Mouse (Mus musculus): ENCODE results near the gene Usp29. TPM values are rescaled to one million over a fixed set of nuclear protein-coding genes. Genes with fewer than 3 reads are reported as not detected.

The Usp29 gene
- polyA plus RNA-seq, 1 experiment = 17.8 TPM

DNA sequence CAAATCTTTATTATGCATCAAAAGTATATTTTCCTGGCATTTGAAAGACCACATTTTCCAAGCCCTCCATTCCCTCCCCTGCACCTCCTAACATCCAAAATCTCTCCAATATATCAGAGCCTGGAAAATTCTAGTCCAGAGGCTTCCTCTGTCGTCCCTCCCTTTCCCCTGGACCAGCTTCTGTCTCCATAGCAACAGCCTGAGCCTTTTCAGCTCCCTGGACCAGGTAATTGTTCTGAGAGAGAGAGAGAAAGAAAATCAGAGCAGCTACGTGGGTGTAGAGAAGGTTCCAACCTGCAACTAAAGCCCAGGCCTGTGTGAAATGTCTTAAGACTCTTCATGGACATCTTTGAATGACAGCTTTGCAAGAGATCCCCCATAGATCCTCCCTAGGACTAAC, 98.8 kb downstream of the Usp29 start:
- no peak for TF ChIP-seq CTCF (IDR thresholded peaks at IDR 0.05; ENCODE audit: borderline replicate concordance, insufficient read depth, low read depth, low read length)
- TF ChIP-seq POLR2A (IDR thresholded peaks at IDR 0.05; ENCODE audit: borderline replicate concordance, insufficient read depth, low read length) = no peak
- 35% methylated on average over 2 of the region's 2 CpGs for WGBS
- Histone ChIP-seq H3K4me1 (ENCODE audit: control insufficient read depth, insufficient read depth, low read length) (peaks cover 3% of the 10 kb centered on the region; the same call in 1 of the 2 replicates), H3K4me3 (replicated peaks; ENCODE audit: insufficient read depth, low read depth, low read length) (no peak overlapping the region), H3K27ac (ENCODE audit: insufficient read depth, low read length) (no peak overlapping the region), H3K27me3 (ENCODE audit: control insufficient read depth, insufficient read depth, low read length) (no peaks in the 10 kb centered on the region)
- DNase-seq = no peak

DNA sequence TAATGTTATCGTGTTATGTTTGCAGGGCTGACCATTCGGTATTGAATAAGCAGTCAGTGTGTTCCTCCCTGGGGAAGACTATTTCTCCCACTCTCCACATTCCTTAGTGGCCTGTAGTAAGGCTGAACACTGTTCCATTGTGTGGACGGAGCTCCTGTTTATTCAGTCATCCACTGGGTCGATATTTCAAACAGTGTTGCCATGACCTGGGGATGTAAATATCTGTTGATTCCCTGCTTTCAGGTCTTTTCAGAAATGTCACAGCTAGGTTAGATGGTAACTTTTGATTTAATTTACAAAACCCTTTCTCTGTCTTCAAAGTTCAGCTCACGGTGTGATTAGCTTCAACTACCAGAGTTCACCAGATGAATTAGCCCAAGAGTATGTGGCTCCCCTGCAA, 104.6 kb downstream of the Usp29 start:
- peaks cover 3% of the 10 kb centered on the region; the same call in 1 of the 2 replicates for H3K4me1 ChIP-seq (ENCODE audit: control insufficient read depth, insufficient read depth, low read length)
- WGBS = 73% methylated on average over 5 of the region's 5 CpGs
- no peak for DNase-seq
- H3K4me3 ChIP-seq (replicated peaks; ENCODE audit: insufficient read depth, low read depth, low read length) = no peak overlapping the region
- TF ChIP-seq POLR2A (IDR thresholded peaks at IDR 0.05; ENCODE audit: borderline replicate concordance, insufficient read depth, low read length) = no peak
- TF ChIP-seq CTCF (IDR thresholded peaks at IDR 0.05; ENCODE audit: borderline replicate concordance, insufficient read depth, low read depth, low read length) = no peak
- H3K27me3 ChIP-seq (ENCODE audit: control insufficient read depth, insufficient read depth, low read length) = no peaks in the 10 kb centered on the region
- H3K27ac ChIP-seq (ENCODE audit: insufficient read depth, low read length) = no peak overlapping the region

DNA sequence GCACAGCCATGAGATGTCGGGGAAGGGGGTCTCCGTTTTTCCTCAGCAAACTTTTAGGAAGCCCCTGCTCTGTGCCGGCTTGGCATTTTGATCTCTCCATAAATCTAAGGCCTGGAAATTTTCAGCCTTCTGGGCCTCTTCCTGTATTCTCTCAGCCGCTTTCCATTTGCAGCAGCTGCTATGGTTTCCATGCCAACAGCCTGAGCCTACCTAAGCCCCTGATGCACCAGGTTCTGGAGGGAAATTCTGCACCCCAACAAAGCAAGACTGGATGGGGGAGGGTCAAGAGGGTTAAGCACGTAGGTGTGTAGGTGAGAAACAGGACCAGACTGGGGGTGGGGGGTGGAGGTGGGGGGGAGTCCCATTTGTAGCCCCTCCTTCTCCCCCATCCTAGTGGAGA, 105.0 kb downstream of the Usp29 start:
- Histone ChIP-seq H3K27ac (ENCODE audit: insufficient read depth, low read length) (no peak overlapping the region), H3K4me3 (replicated peaks; ENCODE audit: insufficient read depth, low read depth, low read length) (no peak overlapping the region), H3K4me1 (ENCODE audit: control insufficient read depth, insufficient read depth, low read length) (peaks cover 3% of the 10 kb centered on the region; the same call in 1 of the 2 replicates), H3K27me3 (ENCODE audit: control insufficient read depth, insufficient read depth, low read length) (no peaks in the 10 kb centered on the region)
- 39% methylated on average over 5 of the region's 5 CpGs for WGBS
- TF ChIP-seq POLR2A (IDR thresholded peaks at IDR 0.05; ENCODE audit: borderline replicate concordance, insufficient read depth, low read length) (no peak), CTCF (IDR thresholded peaks at IDR 0.05; ENCODE audit: borderline replicate concordance, insufficient read depth, low read depth, low read length) (no peak)
- DNase-seq = no peak

GRCm38 (mm10) chr7:6837297-6837925, 107.0 kb downstream of the Usp29 start:
- Histone ChIP-seq H3K4me3 (replicated peaks; ENCODE audit: insufficient read depth, low read depth, low read length) (no peak overlapping the region), H3K4me1 (ENCODE audit: control insufficient read depth, insufficient read depth, low read length) (peaks cover 6% of the 10 kb centered on the region; the same call in 1 of the 2 replicates), H3K27ac (ENCODE audit: insufficient read depth, low read length) (no peak overlapping the region), H3K27me3 (ENCODE audit: control insufficient read depth, insufficient read depth, low read length) (no peaks in the 10 kb centered on the region)
- TF ChIP-seq POLR2A (IDR thresholded peaks at IDR 0.05; ENCODE audit: borderline replicate concordance, insufficient read depth, low read length) (no peak), CTCF (IDR thresholded peaks at IDR 0.05; ENCODE audit: borderline replicate concordance, insufficient read depth, low read depth, low read length) (no peak)
- WGBS = 82% methylated on average over 3 of the region's 3 CpGs
- no peak for DNase-seq

DNA sequence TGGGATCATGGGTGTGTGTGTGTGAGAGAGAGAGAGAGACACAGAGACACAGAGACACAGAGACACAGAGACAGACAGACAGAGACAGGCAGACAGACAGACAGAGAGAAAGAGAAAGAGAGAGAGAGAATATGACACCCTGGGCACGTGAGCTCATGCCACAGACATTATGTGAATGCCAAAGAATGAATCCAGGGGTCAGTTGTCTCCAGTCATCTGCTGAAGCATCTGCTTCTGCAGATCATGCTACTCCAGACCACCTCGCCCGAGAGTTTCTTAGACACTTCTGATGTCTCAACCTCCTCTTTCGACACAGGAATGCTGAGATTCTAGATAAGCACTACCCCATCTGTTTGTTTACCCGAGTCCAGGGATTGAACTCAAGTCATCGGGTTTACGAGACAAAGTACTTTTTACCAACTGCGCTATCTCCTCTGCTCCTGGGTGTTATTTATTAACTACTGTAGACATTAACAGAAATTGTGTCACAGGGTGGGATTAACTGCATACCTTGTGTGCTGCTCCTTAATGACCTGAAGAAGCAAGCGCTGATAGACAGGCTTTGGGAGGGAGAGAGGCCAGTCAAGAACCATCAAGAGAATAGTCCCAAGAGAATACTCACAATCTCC, 107.7 kb downstream of the Usp29 start:
- no peak for TF ChIP-seq CTCF (IDR thresholded peaks at IDR 0.05; ENCODE audit: borderline replicate concordance, insufficient read depth, low read depth, low read length)
- TF ChIP-seq POLR2A (IDR thresholded peaks at IDR 0.05; ENCODE audit: borderline replicate concordance, insufficient read depth, low read length) = no peak
- no peak overlapping the region for H3K4me3 ChIP-seq (replicated peaks; ENCODE audit: insufficient read depth, low read depth, low read length)
- H3K4me1 ChIP-seq (ENCODE audit: control insufficient read depth, insufficient read depth, low read length) = peaks cover 6% of the 10 kb centered on the region; the same call in 1 of the 2 replicates
- H3K27me3 ChIP-seq (ENCODE audit: control insufficient read depth, insufficient read depth, low read length) = no peaks in the 10 kb centered on the region
- WGBS = 89% methylated on average over 9 of the region's 9 CpGs
- no peak for DNase-seq
- H3K27ac ChIP-seq (ENCODE audit: insufficient read depth, low read length) = no peak overlapping the region

DNA sequence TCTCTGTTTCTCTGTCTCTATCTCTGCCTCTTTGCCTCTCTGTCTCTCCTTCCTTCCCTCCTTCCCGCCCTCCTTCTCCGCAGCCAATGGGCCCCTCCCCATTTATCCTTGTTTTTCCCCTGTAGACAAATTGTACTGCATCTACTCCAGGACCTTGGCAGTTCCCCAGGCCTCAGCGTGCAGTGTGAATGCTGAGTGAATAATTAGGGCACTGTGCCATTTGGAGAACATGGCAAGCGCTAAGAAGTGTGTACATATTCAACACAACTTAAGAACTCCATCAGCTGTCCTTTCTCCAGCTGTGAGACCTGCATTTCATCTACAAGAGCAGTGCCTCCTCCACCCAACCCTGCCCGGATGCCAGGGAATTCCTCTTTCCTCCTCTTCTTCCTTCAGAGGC, 110.5 kb downstream of the Usp29 start:
- Histone ChIP-seq H3K27me3 (ENCODE audit: control insufficient read depth, insufficient read depth, low read length) (no peaks in the 10 kb centered on the region), H3K27ac (ENCODE audit: insufficient read depth, low read length) (no peak overlapping the region), H3K4me1 (ENCODE audit: control insufficient read depth, insufficient read depth, low read length) (peaks cover 6% of the 10 kb centered on the region; the same call in 1 of the 2 replicates), H3K4me3 (replicated peaks; ENCODE audit: insufficient read depth, low read depth, low read length) (no peak overlapping the region)
- TF ChIP-seq CTCF (IDR thresholded peaks at IDR 0.05; ENCODE audit: borderline replicate concordance, insufficient read depth, low read depth, low read length) (no peak), POLR2A (IDR thresholded peaks at IDR 0.05; ENCODE audit: borderline replicate concordance, insufficient read depth, low read length) (no peak)
- 3% methylated on average over 5 of the region's 5 CpGs for WGBS
- peak; percentile 58 to 72 for DNase-seq

GRCm38 (mm10) chr7:6849495-6849894, 119.1 kb downstream of the Usp29 start:
- H3K4me3 ChIP-seq (replicated peaks; ENCODE audit: insufficient read depth, low read depth, low read length) = no peak overlapping the region
- H3K27ac ChIP-seq (ENCODE audit: insufficient read depth, low read length) = no peak overlapping the region
- H3K27me3 ChIP-seq (ENCODE audit: control insufficient read depth, insufficient read depth, low read length) = no peaks in the 10 kb centered on the region
- no peaks in the 10 kb centered on the region for H3K4me1 ChIP-seq (ENCODE audit: control insufficient read depth, insufficient read depth, low read length)
- no peak for DNase-seq
- 91% methylated on average over 3 of the region's 3 CpGs for WGBS
- TF ChIP-seq CTCF (IDR thresholded peaks at IDR 0.05; ENCODE audit: borderline replicate concordance, insufficient read depth, low read depth, low read length) (no peak), POLR2A (IDR thresholded peaks at IDR 0.05; ENCODE audit: borderline replicate concordance, insufficient read depth, low read length) (no peak)

DNA sequence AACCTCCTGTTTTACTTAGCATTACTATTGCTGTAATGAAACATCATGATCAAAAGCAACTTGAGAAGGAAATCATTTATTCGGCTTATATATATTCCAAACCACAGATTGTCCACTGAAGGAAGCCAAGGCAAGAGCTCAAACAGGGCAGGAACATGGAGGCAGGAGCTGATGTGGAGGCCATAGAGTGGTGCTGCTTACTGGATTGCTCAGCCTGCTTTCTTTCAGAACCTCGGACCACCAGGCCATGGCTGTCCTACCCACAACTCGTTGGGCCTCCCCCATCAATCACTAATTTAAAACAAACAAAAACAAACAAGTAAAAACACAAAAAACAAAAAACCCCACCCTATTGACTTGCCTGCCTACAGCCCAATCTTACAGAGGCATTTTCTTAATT, 119.9 kb downstream of the Usp29 start:
- DNase-seq = no peak
- no peak overlapping the region for H3K27ac ChIP-seq (ENCODE audit: insufficient read depth, low read length)
- no peak overlapping the region for H3K4me3 ChIP-seq (replicated peaks; ENCODE audit: insufficient read depth, low read depth, low read length)
- TF ChIP-seq POLR2A (IDR thresholded peaks at IDR 0.05; ENCODE audit: borderline replicate concordance, insufficient read depth, low read length) (no peak), CTCF (IDR thresholded peaks at IDR 0.05; ENCODE audit: borderline replicate concordance, insufficient read depth, low read depth, low read length) (no peak)
- no peaks in the 10 kb centered on the region for H3K4me1 ChIP-seq (ENCODE audit: control insufficient read depth, insufficient read depth, low read length)
- no peaks in the 10 kb centered on the region for H3K27me3 ChIP-seq (ENCODE audit: control insufficient read depth, insufficient read depth, low read length)
- 90% methylated on average over 3 of the region's 3 CpGs for WGBS

Data from cerebellum, adult 2 months (tissue).